Mouse (Mus musculus): ENCODE measurements around the gene Prr12. TPM values are rescaled to one million over a fixed set of nuclear protein-coding genes. Genes with fewer than 3 reads are reported as not detected.

The Prr12 gene
- polyA plus RNA-seq, 1 experiment, result 14.6 TPM

- H3K4me3 ChIP-seq (ENCODE audit: insufficient read depth, low read length), result no peak overlapping the region
- no peaks in the 10 kb centered on the region for H3K4me1 ChIP-seq (ENCODE audit: control insufficient read depth, insufficient read depth, low read length)
- TF ChIP-seq CTCF (IDR thresholded peaks at IDR 0.05; ENCODE audit: extremely low read depth, insufficient read depth, low read length) (peak; percentile 89), POLR2A (IDR thresholded peaks at IDR 0.05; ENCODE audit: extremely low read depth, insufficient read depth, low read length) (no peak)
- no peak overlapping the region for H3K27ac ChIP-seq (ENCODE audit: insufficient read depth, low read length)
Measured at GRCm38 (mm10) chr7:45079856-45080255, 27.2 kb upstream of the Prr12 start.

- no peak overlapping the region for H3K4me3 ChIP-seq (ENCODE audit: insufficient read depth, low read length)
- no peak for TF ChIP-seq POLR2A (IDR thresholded peaks at IDR 0.05; ENCODE audit: extremely low read depth, insufficient read depth, low read length)
- peak; percentile 62 for TF ChIP-seq CTCF (IDR thresholded peaks at IDR 0.05; ENCODE audit: extremely low read depth, insufficient read depth, low read length)
- no peak overlapping the region for H3K27ac ChIP-seq (ENCODE audit: insufficient read depth, low read length)
- H3K4me1 ChIP-seq (ENCODE audit: control insufficient read depth, insufficient read depth, low read length), result no peaks in the 10 kb centered on the region
Measured at GRCm38 (mm10) chr7:45078513-45078912, 25.8 kb upstream of the Prr12 start.

DNA sequence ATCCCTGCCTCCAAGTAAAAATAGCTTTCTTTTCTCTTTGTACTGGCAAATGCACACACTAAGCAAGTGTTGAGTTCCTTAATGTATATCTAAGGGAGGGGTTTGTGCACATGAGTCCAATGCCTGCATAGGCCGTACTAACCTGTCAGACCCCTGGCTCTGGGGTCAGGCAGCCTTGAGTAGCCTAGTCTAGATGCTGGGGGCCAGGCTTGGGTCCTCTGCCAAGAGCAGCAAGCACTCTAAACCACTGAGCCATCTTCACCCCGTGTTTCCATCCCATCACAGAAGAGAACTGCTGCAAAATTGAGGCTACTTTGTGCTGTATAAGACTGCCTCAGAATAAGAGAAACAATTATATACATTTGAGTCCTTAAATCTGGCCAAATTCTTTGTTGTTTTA, 25.1 kb upstream of the Prr12 start:
- Histone ChIP-seq H3K27ac (ENCODE audit: insufficient read depth, low read length) (no peak overlapping the region), H3K4me3 (ENCODE audit: insufficient read depth, low read length) (no peak overlapping the region), H3K4me1 (ENCODE audit: control insufficient read depth, insufficient read depth, low read length) (no peaks in the 10 kb centered on the region)
- TF ChIP-seq POLR2A (IDR thresholded peaks at IDR 0.05; ENCODE audit: extremely low read depth, insufficient read depth, low read length) (no peak), CTCF (IDR thresholded peaks at IDR 0.05; ENCODE audit: extremely low read depth, insufficient read depth, low read length) (no peak)

DNA sequence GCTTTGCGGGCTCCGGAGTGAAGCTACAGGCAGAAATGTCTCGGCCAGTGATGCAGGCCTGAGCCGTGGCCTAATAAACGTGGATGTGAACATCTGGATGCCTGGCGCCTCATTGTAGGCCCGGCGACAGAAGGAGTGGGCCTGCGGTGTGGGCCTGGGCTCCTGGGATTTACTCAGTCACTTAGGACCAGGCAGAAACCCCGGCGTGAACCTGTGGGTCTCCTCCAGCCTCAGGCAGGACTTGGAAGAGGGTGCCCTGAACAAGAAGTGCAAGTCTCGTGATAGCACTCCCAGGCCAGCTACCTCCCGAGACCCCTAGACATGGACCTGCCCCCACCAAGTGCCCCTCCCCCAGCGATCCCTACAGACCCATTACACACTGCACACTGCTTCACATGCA, 24.6 kb upstream of the Prr12 start:
- TF ChIP-seq CTCF (IDR thresholded peaks at IDR 0.05; ENCODE audit: extremely low read depth, insufficient read depth, low read length), result no peak
- no peak for TF ChIP-seq POLR2A (IDR thresholded peaks at IDR 0.05; ENCODE audit: extremely low read depth, insufficient read depth, low read length)
- H3K27ac ChIP-seq (ENCODE audit: insufficient read depth, low read length), result no peak overlapping the region
- H3K4me3 ChIP-seq (ENCODE audit: insufficient read depth, low read length), result no peak overlapping the region
- no peaks in the 10 kb centered on the region for H3K4me1 ChIP-seq (ENCODE audit: control insufficient read depth, insufficient read depth, low read length)

DNA sequence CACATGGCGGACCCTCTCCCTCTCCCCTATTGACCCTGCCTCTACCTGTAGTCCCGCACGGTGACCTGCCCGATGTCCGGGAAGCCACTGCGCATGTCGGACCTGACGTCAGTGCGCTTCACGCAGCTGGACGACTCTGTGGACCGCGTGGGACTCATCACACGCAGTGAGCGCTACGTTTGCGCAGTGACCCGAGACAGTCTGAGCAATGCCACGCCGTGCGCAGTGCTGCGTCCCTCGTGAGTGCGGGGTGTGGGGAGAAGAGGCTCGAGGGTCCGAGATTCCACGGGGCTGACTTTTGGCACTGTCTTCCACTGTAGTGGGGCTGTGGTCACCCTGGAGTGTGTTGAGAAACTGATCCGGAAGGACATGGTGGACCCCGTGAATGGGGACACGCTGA, 23.8 kb upstream of the Prr12 start:
- Histone ChIP-seq H3K4me1 (ENCODE audit: control insufficient read depth, insufficient read depth, low read length) (no peaks in the 10 kb centered on the region), H3K27ac (ENCODE audit: insufficient read depth, low read length) (no peak overlapping the region), H3K4me3 (ENCODE audit: insufficient read depth, low read length) (no peak overlapping the region)
- TF ChIP-seq POLR2A (IDR thresholded peaks at IDR 0.05; ENCODE audit: extremely low read depth, insufficient read depth, low read length) (no peak), CTCF (IDR thresholded peaks at IDR 0.05; ENCODE audit: extremely low read depth, insufficient read depth, low read length) (no peak)

- Histone ChIP-seq H3K27ac (ENCODE audit: insufficient read depth, low read length) (no peak overlapping the region), H3K4me1 (ENCODE audit: control insufficient read depth, insufficient read depth, low read length) (no peaks in the 10 kb centered on the region), H3K4me3 (ENCODE audit: insufficient read depth, low read length) (no peak overlapping the region)
- TF ChIP-seq CTCF (IDR thresholded peaks at IDR 0.05; ENCODE audit: extremely low read depth, insufficient read depth, low read length) (no peak), POLR2A (IDR thresholded peaks at IDR 0.05; ENCODE audit: extremely low read depth, insufficient read depth, low read length) (no peak)
Measured at GRCm38 (mm10) chr7:45075405-45075804, 22.7 kb upstream of the Prr12 start.

- TF ChIP-seq CTCF (IDR thresholded peaks at IDR 0.05; ENCODE audit: extremely low read depth, insufficient read depth, low read length), result no peak
- no peak for TF ChIP-seq POLR2A (IDR thresholded peaks at IDR 0.05; ENCODE audit: extremely low read depth, insufficient read depth, low read length)
- no peak overlapping the region for H3K4me3 ChIP-seq (ENCODE audit: insufficient read depth, low read length)
- no peaks in the 10 kb centered on the region for H3K4me1 ChIP-seq (ENCODE audit: control insufficient read depth, insufficient read depth, low read length)
- H3K27ac ChIP-seq (ENCODE audit: insufficient read depth, low read length), result no peak overlapping the region
Measured at GRCm38 (mm10) chr7:45073949-45074348, 21.3 kb upstream of the Prr12 start.

DNA sequence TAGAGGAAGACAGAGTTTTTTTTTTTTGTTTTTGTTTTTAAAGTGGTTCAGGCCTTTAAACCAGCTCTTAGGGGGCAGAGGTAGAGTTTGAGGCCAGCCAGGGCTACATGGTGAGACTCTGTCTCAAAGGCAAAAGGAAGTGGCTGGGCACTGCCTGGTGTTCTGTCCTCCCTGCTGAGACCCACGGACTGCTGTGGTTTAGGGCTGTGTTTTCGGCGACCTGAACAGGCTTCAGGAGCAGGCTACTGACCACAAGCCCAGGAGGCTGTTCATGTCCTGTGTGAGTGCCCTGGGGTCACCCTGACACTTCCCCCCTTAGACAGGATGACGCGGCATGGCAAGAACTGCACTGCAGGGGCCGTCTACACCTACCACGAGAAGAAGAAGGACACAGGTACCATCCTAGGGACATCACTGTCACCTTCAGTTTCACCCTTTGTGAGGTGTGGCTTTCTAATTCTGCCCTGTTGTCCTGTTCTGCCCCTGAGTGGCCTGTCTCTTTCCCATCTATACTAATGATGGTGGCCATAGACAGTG, 20.6 kb upstream of the Prr12 start:
- Histone ChIP-seq H3K27ac (ENCODE audit: insufficient read depth, low read length) (no peak overlapping the region), H3K4me1 (ENCODE audit: control insufficient read depth, insufficient read depth, low read length) (no peaks in the 10 kb centered on the region), H3K4me3 (ENCODE audit: insufficient read depth, low read length) (no peak overlapping the region)
- TF ChIP-seq POLR2A (IDR thresholded peaks at IDR 0.05; ENCODE audit: extremely low read depth, insufficient read depth, low read length), result no peak
- no peak for TF ChIP-seq CTCF (IDR thresholded peaks at IDR 0.05; ENCODE audit: extremely low read depth, insufficient read depth, low read length)

- Histone ChIP-seq H3K4me1 (ENCODE audit: control insufficient read depth, insufficient read depth, low read length) (no peaks in the 10 kb centered on the region), H3K4me3 (ENCODE audit: insufficient read depth, low read length) (no peak overlapping the region), H3K27ac (ENCODE audit: insufficient read depth, low read length) (no peak overlapping the region)
- no peak for TF ChIP-seq POLR2A (IDR thresholded peaks at IDR 0.05; ENCODE audit: extremely low read depth, insufficient read depth, low read length)
- 0 out of 2 replicates have a peak, but pooled peaks have one; percentile 23 for TF ChIP-seq CTCF (IDR thresholded peaks at IDR 0.05; ENCODE audit: extremely low read depth, insufficient read depth, low read length)
Measured at GRCm38 (mm10) chr7:45072230-45072629, 19.5 kb upstream of the Prr12 start.

GRCm38 (mm10) chr7:45069671-45070070, 17.0 kb upstream of the Prr12 start:
- Histone ChIP-seq H3K4me1 (ENCODE audit: control insufficient read depth, insufficient read depth, low read length) (no peaks in the 10 kb centered on the region), H3K4me3 (ENCODE audit: insufficient read depth, low read length) (no peak overlapping the region), H3K27ac (ENCODE audit: insufficient read depth, low read length) (no peak overlapping the region)
- TF ChIP-seq POLR2A (IDR thresholded peaks at IDR 0.05; ENCODE audit: extremely low read depth, insufficient read depth, low read length), result no peak
- TF ChIP-seq CTCF (IDR thresholded peaks at IDR 0.05; ENCODE audit: extremely low read depth, insufficient read depth, low read length), result no peak

All from cortical plate, adult 2 months (tissue).